Mouse (Mus musculus) layer of hippocampus, adult 6 months (tissue): ENCODE results near the gene Gm12355. TPM values are rescaled to one million over a fixed set of nuclear protein-coding genes. Genes with fewer than 3 reads are reported as not detected.

Source experiments
- long read RNA-seq, 2 experiments: library from polyadenylated mRNA; unstranded; transcript quantifications; one replicate each; pipeline ENCODE4 v2.0.0; 2019 to 2020
- polyA plus RNA-seq: library from polyadenylated mRNA; unstranded; fragments of <200 nt; fragmentation: Nextera tagmentation; gene quantifications from 2 replicates; pipeline ENCODE4 v1.2.3, GENCODE M21; 2021

The Gm12355 gene
- polyA plus RNA-seq = 0.31 and 0.69 TPM in 2 replicates
- long read RNA-seq, experiment 1, partial matches to known transcripts = 0 of 1 reads
- long read RNA-seq, experiment 1, other reads (novel, unspliced or antisense) = 0 of 1 reads
- long read RNA-seq, experiment 2 = 0 reads

DNA sequence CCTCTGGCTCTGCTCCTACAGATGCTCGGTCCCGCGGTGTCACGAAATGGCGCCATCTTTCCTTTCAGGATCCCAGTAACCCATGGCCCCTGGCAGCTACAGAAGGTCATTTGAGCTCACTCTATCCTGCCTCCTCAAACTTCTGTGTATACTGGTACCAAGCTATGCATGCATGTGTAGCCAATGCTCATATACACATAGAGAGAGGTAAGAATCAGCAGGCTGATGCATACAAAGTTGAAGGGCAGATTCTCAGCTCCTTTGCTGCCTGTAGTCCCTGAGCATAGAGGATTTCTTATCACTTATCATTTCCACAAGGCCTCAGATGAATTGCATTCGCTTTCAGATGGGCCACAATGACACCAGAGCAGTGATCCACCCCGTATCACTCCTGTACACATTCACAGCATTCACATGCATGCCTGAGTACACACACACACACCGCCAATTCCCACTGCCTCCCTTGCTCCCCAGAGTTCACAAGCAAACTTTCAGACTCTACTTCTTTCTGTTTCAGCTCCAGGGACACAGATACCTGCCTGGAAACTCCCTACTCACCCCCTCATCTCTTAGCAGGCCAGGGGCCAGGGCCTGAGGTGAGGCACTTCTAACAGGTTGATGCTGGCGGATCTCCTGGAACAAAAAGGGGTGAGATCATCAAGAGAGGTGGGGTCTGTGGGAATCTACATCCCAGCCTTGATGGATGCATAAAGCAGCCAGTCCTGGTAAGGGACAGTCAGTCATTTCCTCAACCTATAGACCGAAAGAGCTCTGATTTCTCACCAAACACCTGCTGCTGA lies at the start of gene Gm12355, which contains the start of gene Gsdma3:
TSS of gene Gm12355 (minus strand) at position 51 of the 800 bp plus-strand sequence.
TSS of gene Gsdma3 (plus strand) at position 750 of the 800 bp plus-strand sequence.

DNA sequence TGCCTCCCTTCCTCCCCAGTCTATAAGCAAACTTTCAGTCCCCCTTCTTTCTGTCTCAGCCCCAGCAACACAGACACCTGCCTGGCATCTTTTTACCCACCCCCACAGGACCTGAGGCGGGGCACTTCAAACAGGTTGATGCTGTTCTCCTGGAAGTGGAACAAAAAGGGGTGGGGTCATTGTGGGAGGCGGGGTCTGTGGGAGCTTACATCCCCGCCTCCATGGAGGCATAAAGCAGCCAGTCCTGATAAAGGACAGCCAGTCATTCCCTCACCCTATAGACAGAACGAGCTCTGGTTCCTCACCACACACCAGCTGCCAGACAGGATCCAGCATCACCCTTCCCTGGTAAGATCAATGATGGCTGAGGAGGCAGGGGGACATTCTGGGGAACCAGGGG lies 38.6 kb upstream of the Gm12355 start, which contains the start of gene Gsdma:
TSS of gene Gsdma (plus strand) at position 261 of the 400 bp plus-strand sequence.

DNA sequence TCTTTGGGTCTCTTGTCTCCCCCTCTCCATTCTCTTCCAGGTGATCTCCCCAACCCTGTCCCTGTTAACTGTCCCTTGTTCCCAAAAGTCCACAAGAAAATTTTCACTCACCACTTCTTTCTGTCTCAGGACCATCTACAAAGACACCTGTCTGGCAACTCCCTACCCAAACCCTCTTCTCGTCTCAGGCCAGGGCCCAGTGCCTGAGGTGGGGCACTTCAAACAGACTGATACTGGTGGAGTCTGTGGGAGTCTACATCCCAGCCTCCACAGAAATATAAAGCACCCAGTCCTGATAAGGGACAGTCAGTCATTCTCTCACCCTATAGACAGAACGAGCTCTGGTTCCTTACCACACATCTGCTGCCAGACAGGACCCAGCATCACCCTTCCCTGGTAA lies 21.0 kb upstream of the Gm12355 start, which contains the start of gene Gsdma2:
TSS of gene Gsdma2 (plus strand) at position 301 of the 400 bp plus-strand sequence.

DNA sequence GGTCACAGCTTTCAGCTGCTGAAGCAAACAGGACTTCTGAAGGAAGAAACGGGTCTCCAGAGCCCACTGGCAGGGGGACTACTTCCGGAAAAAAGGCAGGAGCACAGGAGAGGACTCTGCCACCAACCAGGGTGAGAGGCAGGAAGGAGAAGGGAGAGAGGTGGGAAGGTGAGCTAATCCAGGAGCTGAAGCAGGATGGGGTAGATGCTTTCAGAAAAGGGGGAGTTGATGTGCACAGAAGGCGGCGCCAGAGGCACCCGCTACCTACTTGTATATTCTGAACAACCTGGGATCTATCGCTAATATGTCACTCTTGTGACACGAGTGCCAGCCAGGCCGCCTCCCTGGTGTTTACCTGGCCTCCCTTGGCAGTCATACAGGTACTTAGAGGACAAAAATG lies 27.5 kb downstream of the Gm12355 start, which contains the start of gene Lrrc3c:
TSS of gene Lrrc3c (plus strand) at position 301 of the 400 bp plus-strand sequence.

DNA sequence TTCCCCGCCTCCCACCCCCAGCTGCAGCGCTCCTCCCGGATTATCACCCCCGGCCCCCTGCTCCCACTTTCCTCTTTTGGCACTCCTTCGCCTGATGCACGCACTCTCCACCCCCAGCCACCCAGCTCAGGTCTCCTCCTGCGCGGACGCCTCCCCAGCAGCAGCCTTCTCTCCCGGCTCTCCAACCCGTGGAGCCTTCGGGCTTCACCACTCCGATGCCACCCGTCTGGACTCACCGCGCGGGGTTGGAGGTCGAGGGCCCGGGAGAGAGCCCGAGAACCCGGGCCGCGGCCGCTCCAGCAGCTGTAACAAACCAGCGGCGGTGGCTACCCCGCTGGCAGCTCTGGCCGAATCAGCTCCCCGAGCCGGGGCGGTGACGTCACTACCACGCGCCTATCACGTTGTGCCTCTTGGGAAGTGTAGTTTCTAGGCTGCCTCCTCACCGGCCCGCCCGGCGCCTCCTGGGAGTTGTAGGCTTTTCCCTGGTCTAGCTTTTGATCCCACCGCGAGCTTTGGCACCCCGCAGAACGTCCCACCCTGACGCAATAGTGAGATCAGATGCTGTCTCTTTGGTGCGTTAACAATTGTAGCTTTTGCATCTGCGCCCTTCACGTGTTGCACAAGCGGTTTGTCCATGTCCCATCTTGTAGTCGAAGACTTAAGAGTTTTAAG lies 38.4 kb downstream of the Gm12355 start, which contains the start of gene Ormdl3:
TSS of gene Ormdl3 (minus strand) at position 477 of the 672 bp plus-strand sequence.

Other genes starting within 250 kb of the Gm12355 start
- gene Tcap, start 241.8 kb downstream of the Gm12355 start, polyA plus RNA-seq = 1.6 and 2.1 TPM in 2 replicates
- 0.31 and 0.41 TPM in 2 replicates for gene Pnmt, start 239.2 kb downstream of the Gm12355 start, polyA plus RNA-seq
- 1.9 and 2.3 TPM in 2 replicates for gene Pgap3, start 225.2 kb downstream of the Gm12355 start, polyA plus RNA-seq
- 1.2 and 2.0 TPM in 2 replicates for gene Erbb2, start 213.2 kb downstream of the Gm12355 start, polyA plus RNA-seq
- 231 and 239 TPM in 2 replicates for gene Mien1, start 186.7 kb downstream of the Gm12355 start, polyA plus RNA-seq
- 1.1 and 1.7 TPM in 2 replicates for gene Grb7, start 179.3 kb downstream of the Gm12355 start, polyA plus RNA-seq
- not detected in 2 replicates for gene Ikzf3, start 79.6 kb downstream of the Gm12355 start, polyA plus RNA-seq
- gene Zpbp2, start 74.6 kb downstream of the Gm12355 start, polyA plus RNA-seq = 0.19 TPM in 1 of 2 replicates, not detected in the other
- 8.1 and 13.9 TPM in 2 replicates for gene Ormdl3, start 38.3 kb downstream of the Gm12355 start, polyA plus RNA-seq
- gene Lrrc3c, start 27.4 kb downstream of the Gm12355 start, polyA plus RNA-seq = not detected in 2 replicates
- gene Gsdma3, start 699 bp upstream of the Gm12355 start, polyA plus RNA-seq = not detected in 2 replicates
- gene Gsdma2, start 21.1 kb upstream of the Gm12355 start, polyA plus RNA-seq = 0.14 TPM in 1 of 2 replicates, not detected in the other
- gene Gsdma, start 38.7 kb upstream of the Gm12355 start, polyA plus RNA-seq = not detected in 2 replicates
- gene Psmd3, start 56.9 kb upstream of the Gm12355 start, polyA plus RNA-seq = 68.6 and 77.0 TPM in 2 replicates
- gene Csf3, start 75.6 kb upstream of the Gm12355 start, polyA plus RNA-seq = not detected in 2 replicates
- 26.6 and 26.9 TPM in 2 replicates for gene Med24, start 103.8 kb upstream of the Gm12355 start, polyA plus RNA-seq
- 120 and 123 TPM in 2 replicates for gene Thra, start 115.0 kb upstream of the Gm12355 start, polyA plus RNA-seq
- gene Nr1d1, start 149.7 kb upstream of the Gm12355 start, polyA plus RNA-seq = 48.4 and 57.5 TPM in 2 replicates
- 12.2 and 12.4 TPM in 2 replicates for gene Msl1, start 169.9 kb upstream of the Gm12355 start, polyA plus RNA-seq
- gene Casc3, start 179.2 kb upstream of the Gm12355 start, polyA plus RNA-seq = 6.6 and 7.3 TPM in 2 replicates
- gene Rapgefl1, start 211.1 kb upstream of the Gm12355 start, polyA plus RNA-seq = 12.1 and 13.2 TPM in 2 replicates
- gene Wipf2, start 238.0 kb upstream of the Gm12355 start, polyA plus RNA-seq = 5.2 and 5.5 TPM in 2 replicates